Mouse (Mus musculus) macrophage (primary cell): ENCODE data around the gene Dag1. TPM values are rescaled to one million over a fixed set of nuclear protein-coding genes. Genes with fewer than 3 reads are reported as not detected.
"Not testable (repeated sequence)": the region's sequence is repeated elsewhere in the genome, so short reads cannot be mapped to it uniquely, and the experiment has no call there.

Experiments
- H3K27ac ChIP-seq: fragments of 350-480 bp; formaldehyde crosslinking; 2 replicates; pipeline ENCODE4 v1.9.0; 2021
- H3K36me3 ChIP-seq: fragments of 350-480 bp; formaldehyde crosslinking; 2 replicates; pipeline ENCODE4 v1.9.0; 2021; ENCODE audit errors: inconsistent target
- H3K4me3 ChIP-seq: fragments of 350-480 bp; formaldehyde crosslinking; 2 replicates; pipeline ENCODE4 v1.9.0; 2021; ENCODE audit errors: inconsistent target
- H3K79me2 ChIP-seq: fragments of 350-480 bp; formaldehyde crosslinking; 2 replicates; pipeline ENCODE4 v1.9.0; 2021; ENCODE audit errors: inconsistent target
- WGBS: methylation state at CpG from one replicate; pipeline ENCODE4 v1.1.7; 2026; ENCODE audit warnings: inconsistent platforms; ENCODE audit not compliant: missing documents; 5-methylcytosine and 5-hydroxymethylcytosine counted together
- polyA plus RNA-seq: library from polyadenylated mRNA; stranded (reverse); fragments of 250-400 nt; gene quantifications from 3 replicates; pipeline ENCODE4 v1.2.4, GENCODE M21; 2018; ENCODE audit warnings: inconsistent platforms

The Dag1 gene
- polyA plus RNA-seq, 1 experiment from 2014 or later = 58.2 TPM

- Histone ChIP-seq H3K79me2 (no peaks in the 10 kb centered on the region), H3K4me3 (no peak overlapping the region), H3K36me3 (no peaks in the 10 kb centered on the region), H3K27ac (no peak overlapping the region)
- 50% methylated on average over 24 of the region's 24 CpGs for WGBS
These were observed 66.7 kb downstream of the Dag1 start for GRCm38 (mm10) chr9:108196920-108197677.

GRCm38 (mm10) chr9:108196222-108196621, 67.5 kb downstream of the Dag1 start:
- 64% methylated on average over 2 of the region's 6 CpGs for WGBS
- H3K36me3 ChIP-seq, H3K27ac ChIP-seq, H3K79me2 ChIP-seq, H3K4me3 ChIP-seq: not testable (repeated sequence)

- no peak within 1 kb of the TSS for H3K4me3 ChIP-seq
- H3K79me2 ChIP-seq = no peaks in the 10 kb centered on the region
- 4% methylated on average over 76 of the region's 91 CpGs for WGBS
- H3K36me3 ChIP-seq = no peaks in the 10 kb centered on the region
- H3K27ac ChIP-seq = no peak within 1 kb of the TSS
These were observed 73.7 kb downstream of the Dag1 start, which contains the start of gene Bsn for GRCm38 (mm10) chr9:108189787-108190679. TSS of gene Bsn (minus strand) at chr9:108190384.

DNA sequence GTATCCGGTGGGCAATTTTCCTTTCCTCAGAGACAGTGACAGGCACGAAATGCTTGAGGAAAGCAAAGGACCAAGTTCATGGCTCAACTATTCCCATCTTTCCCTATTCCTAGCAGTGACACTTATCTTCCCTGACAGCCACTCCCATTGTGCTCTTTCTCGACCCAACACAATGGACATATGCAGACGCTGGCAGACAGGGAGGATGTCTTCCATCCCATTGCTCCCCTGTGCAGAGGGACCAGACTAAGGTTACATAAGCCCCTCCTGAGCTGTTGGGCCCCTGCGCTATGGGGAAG, 74.3 kb downstream of the Dag1 start:
- no peak overlapping the region for H3K4me3 ChIP-seq
- no peaks in the 10 kb centered on the region for H3K36me3 ChIP-seq
- 46% methylated on average over 4 of the region's 5 CpGs for WGBS
- no peaks in the 10 kb centered on the region for H3K79me2 ChIP-seq
- H3K27ac ChIP-seq = no peak overlapping the region

GRCm38 (mm10) chr9:108189023-108189422, 74.7 kb downstream of the Dag1 start:
- WGBS = 85% methylated on average over 7 of the region's 7 CpGs
- no peak overlapping the region for H3K27ac ChIP-seq
- no peak overlapping the region for H3K4me3 ChIP-seq
- H3K36me3 ChIP-seq = no peaks in the 10 kb centered on the region
- no peaks in the 10 kb centered on the region for H3K79me2 ChIP-seq

DNA sequence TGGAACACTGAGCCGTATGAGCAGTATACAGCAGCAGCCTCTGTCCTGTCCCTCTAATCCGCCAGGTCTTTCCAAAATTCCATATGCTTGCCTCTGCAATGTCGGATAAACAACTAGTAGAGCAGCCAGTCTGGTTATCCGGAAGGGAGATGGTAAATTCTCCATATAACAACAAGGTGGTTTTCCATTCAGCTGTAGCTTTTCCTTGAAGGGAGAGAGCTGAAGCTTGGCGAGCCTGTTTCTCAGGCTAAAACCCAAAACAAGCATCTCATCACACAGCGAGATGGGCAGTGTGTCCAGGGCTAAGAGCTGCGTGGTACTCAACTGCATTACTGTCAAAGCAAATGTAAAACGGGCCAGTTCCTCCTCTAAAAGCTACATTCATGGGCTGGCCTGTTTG, 75.2 kb downstream of the Dag1 start:
- 86% methylated on average over 8 of the region's 8 CpGs for WGBS
- no peaks in the 10 kb centered on the region for H3K79me2 ChIP-seq
- no peaks in the 10 kb centered on the region for H3K36me3 ChIP-seq
- H3K4me3 ChIP-seq = no peak overlapping the region
- H3K27ac ChIP-seq = no peak overlapping the region

DNA sequence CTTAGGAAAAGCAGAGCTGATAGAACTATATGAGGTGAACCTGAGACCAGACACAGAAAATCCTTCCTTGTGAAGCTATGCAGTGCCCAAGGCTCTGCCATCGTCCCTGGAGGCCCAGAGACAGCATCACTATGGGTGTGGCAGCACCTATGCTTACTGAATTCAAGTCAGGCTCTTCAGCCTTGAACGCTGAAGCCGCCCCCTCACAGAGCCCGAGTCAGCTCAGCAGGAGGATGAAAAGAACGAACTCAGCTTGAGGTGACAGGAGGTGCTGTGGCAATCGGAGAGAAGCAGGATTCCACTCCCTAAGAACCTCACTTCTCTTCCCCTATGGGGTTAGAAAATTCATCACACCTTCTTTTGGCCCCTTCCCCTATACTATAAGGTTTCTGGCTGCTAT, 76.1 kb downstream of the Dag1 start:
- H3K36me3 ChIP-seq = no peaks in the 10 kb centered on the region
- WGBS = 45% methylated on average over 6 of the region's 6 CpGs
- H3K4me3 ChIP-seq = no peak overlapping the region
- no peaks in the 10 kb centered on the region for H3K79me2 ChIP-seq
- H3K27ac ChIP-seq = no peak overlapping the region

DNA sequence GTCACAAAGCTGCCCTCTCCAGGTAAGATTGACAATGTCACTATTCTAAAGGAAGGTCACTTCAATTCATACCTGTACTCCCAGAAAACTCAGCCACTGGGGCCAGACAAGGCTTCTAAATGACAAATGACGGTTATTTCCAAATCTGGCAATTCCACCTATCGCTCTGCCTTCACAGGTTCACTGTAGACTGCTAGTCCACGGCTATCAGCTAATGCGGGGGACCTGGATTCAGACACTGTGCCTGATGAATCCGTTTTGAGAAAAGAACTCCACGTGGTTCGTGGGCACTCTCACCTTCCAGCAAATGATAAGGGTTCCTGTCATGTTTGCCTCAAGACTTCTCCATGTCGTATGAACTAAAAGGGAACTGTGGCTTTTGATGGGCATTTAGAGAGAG, 78.0 kb downstream of the Dag1 start:
- Histone ChIP-seq H3K27ac (no peak overlapping the region), H3K36me3 (no peaks in the 10 kb centered on the region), H3K4me3 (no peak overlapping the region), H3K79me2 (no peaks in the 10 kb centered on the region)
- 74% methylated on average over 8 of the region's 8 CpGs for WGBS

- no peaks in the 10 kb centered on the region for H3K36me3 ChIP-seq
- WGBS = 93% methylated on average over 17 of the region's 19 CpGs
- H3K27ac ChIP-seq = no peak overlapping the region
- H3K79me2 ChIP-seq = no peaks in the 10 kb centered on the region
- no peak overlapping the region for H3K4me3 ChIP-seq
These were observed 80.2 kb downstream of the Dag1 start for GRCm38 (mm10) chr9:108183531-108183994.

GRCm38 (mm10) chr9:108182806-108183506, 80.8 kb downstream of the Dag1 start:
- 74% methylated on average over 11 of the region's 11 CpGs for WGBS
- no peak overlapping the region for H3K4me3 ChIP-seq
- H3K36me3 ChIP-seq = no peaks in the 10 kb centered on the region
- H3K79me2 ChIP-seq = no peaks in the 10 kb centered on the region
- no peak overlapping the region for H3K27ac ChIP-seq

- no peak overlapping the region for H3K4me3 ChIP-seq
- H3K79me2 ChIP-seq = no peaks in the 10 kb centered on the region
- H3K36me3 ChIP-seq = no peaks in the 10 kb centered on the region
- no peak overlapping the region for H3K27ac ChIP-seq
- WGBS = 78% methylated on average over 5 of the region's 5 CpGs
These were observed 85.4 kb downstream of the Dag1 start for GRCm38 (mm10) chr9:108178391-108178790.

GRCm38 (mm10) chr9:108175116-108175838, 88.5 kb downstream of the Dag1 start:
- Histone ChIP-seq H3K4me3 (no peak overlapping the region), H3K27ac (no peak overlapping the region), H3K36me3 (no peaks in the 10 kb centered on the region), H3K79me2 (no peaks in the 10 kb centered on the region)
- 90% methylated on average over 18 of the region's 19 CpGs for WGBS

GRCm38 (mm10) chr9:108172777-108173350, 90.9 kb downstream of the Dag1 start:
- no peak overlapping the region for H3K4me3 ChIP-seq
- H3K36me3 ChIP-seq = no peaks in the 10 kb centered on the region
- H3K27ac ChIP-seq = no peak overlapping the region
- 80% methylated on average over 5 of the region's 5 CpGs for WGBS
- H3K79me2 ChIP-seq = no peaks in the 10 kb centered on the region

- Histone ChIP-seq H3K27ac (no peak overlapping the region), H3K4me3 (no peak overlapping the region), H3K36me3 (no peaks in the 10 kb centered on the region), H3K79me2 (no peaks in the 10 kb centered on the region)
- 93% methylated on average over 10 of the region's 10 CpGs for WGBS
These were observed 94.0 kb downstream of the Dag1 start for GRCm38 (mm10) chr9:108169751-108170150.
